Mouse (Mus musculus) heart, postnatal 10 days (tissue): ENCODE results near the gene Fzr1. TPM values are rescaled to one million over a fixed set of nuclear protein-coding genes. Genes with fewer than 3 reads are reported as not detected.

Experiments
- DNase-seq, 2 experiments: peaks; one replicate each; pipeline ENCODE4 v3.0.0; 2021
- intact Hi-C: fragments of 180-260 bp; cut with DNase I; formaldehyde crosslinking; loops from one replicate; pipeline ENCODE4 v1.15.1; 2025
- total RNA-seq, 2 experiments: library from RNA; stranded (reverse); gene quantifications; 2 replicates each; pipeline ENCODE4 v1.2.3; 2021

The Fzr1 gene
- total RNA-seq, 2 experiments from 2014 or later: 39.7 to 41.2 TPM

GRCm38 (mm10) chr10:81405588-81406201, 27.4 kb upstream of the Fzr1 start:
- intact Hi-C loops: loop anchor here (2.0 kb wide), 1 partner anchor 15 kb away; no protein-coding TSS in a partner anchor
- DNase-seq: peak; percentile 61 to 81

GRCm38 (mm10) chr10:81404720-81405119, 26.4 kb upstream of the Fzr1 start:
- intact Hi-C loops: no loop called here
- DNase-seq: no peak

- DNase-seq: no peak
- intact Hi-C loops: no loop called here
Observed at GRCm38 (mm10) chr10:81404082-81404481, 25.8 kb upstream of the Fzr1 start.

- intact Hi-C loops: no loop called here
Observed at GRCm38 (mm10) chr10:81403511-81403910, 25.2 kb upstream of the Fzr1 start.

GRCm38 (mm10) chr10:81402227-81402765, 24.0 kb upstream of the Fzr1 start:
- intact Hi-C loops: no loop called here
- DNase-seq: no peak

More at GRCm38 (mm10) chr10:81403511-81403910, 25.2 kb upstream of the Fzr1 start:
- no peak for DNase-seq

GRCm38 (mm10) chr10:81401521-81402226, 23.4 kb upstream of the Fzr1 start:
- DNase-seq: peak; percentile 86 to 88
- intact Hi-C loops: no loop called here

GRCm38 (mm10) chr10:81401205-81401520, 22.8 kb upstream of the Fzr1 start:
- no peak for DNase-seq
- intact Hi-C loops: no loop called here

GRCm38 (mm10) chr10:81400371-81401204, 22.3 kb upstream of the Fzr1 start:
- DNase-seq: no peak
- intact Hi-C loops: no loop called here

GRCm38 (mm10) chr10:81399798-81400308, 21.5 kb upstream of the Fzr1 start:
- intact Hi-C loops: no loop called here

GRCm38 (mm10) chr10:81399296-81399695, 21.0 kb upstream of the Fzr1 start:
- no peak for DNase-seq
- intact Hi-C loops: no loop called here

More at GRCm38 (mm10) chr10:81399798-81400308, 21.5 kb upstream of the Fzr1 start:
- no peak for DNase-seq

- intact Hi-C loops: no loop called here
- no peak for DNase-seq
Observed at GRCm38 (mm10) chr10:81396749-81397148, 18.4 kb upstream of the Fzr1 start.

GRCm38 (mm10) chr10:81395865-81396264, 17.5 kb upstream of the Fzr1 start:
- DNase-seq: no peak
- intact Hi-C loops: loop anchor here (2.0 kb wide), 1 partner anchor 45 kb away; no protein-coding TSS in a partner anchor

- intact Hi-C loops: loop anchor here (2.0 kb wide), 1 partner anchor 46 kb away; no protein-coding TSS in a partner anchor
- peak; percentile 75 to 89 for DNase-seq
Observed at GRCm38 (mm10) chr10:81395127-81395526, 16.8 kb upstream of the Fzr1 start.

GRCm38 (mm10) chr10:81393456-81394063, 15.2 kb upstream of the Fzr1 start:
- intact Hi-C loops: loop anchor here (2.0 kb wide), 1 partner anchor 47 kb away; no protein-coding TSS in a partner anchor
- peak; percentile 50 to 60 for DNase-seq

GRCm38 (mm10) chr10:81392781-81393185, 14.5 kb upstream of the Fzr1 start, which contains the start of gene Smim24:
Gene Smim24 (plus strand): TSS chr10:81393051.
- no peak for DNase-seq
- intact Hi-C loops: no loop called here

- intact Hi-C loops: no loop called here
- DNase-seq: no peak
Observed at GRCm38 (mm10) chr10:81392270-81392669, 14.0 kb upstream of the Fzr1 start.

GRCm38 (mm10) chr10:81390678-81390965, 12.3 kb upstream of the Fzr1 start:
- no peak for DNase-seq
- intact Hi-C loops: loop anchor here (2.0 kb wide), 1 partner anchor 16 kb away; no protein-coding TSS in a partner anchor

GRCm38 (mm10) chr10:81389801-81390677, 11.7 kb upstream of the Fzr1 start:
- intact Hi-C loops: loop anchor here (1.0 to 5.0 kb wide), 3 partner anchors 17 to 152 kb away; no protein-coding TSS in a partner anchor
- DNase-seq: peak; percentile 82 to 90

GRCm38 (mm10) chr10:81389373-81389772, 11.1 kb upstream of the Fzr1 start:
- peak in 1 of 2 experiments; percentile 32 for DNase-seq
- intact Hi-C loops: loop anchor here (1.0 to 5.0 kb wide), 2 partner anchors 61 to 153 kb away; no protein-coding TSS in a partner anchor
